Mouse (Mus musculus): ENCODE data around the gene Nipal4.
"Not testable (repeated sequence)": the region's sequence is repeated elsewhere in the genome, so short reads cannot be mapped to it uniquely, and the experiment has no call there.

Nipal4 gene

GRCm38 (mm10) chr11:46165866-46166585, at the start of gene Nipal4:
Gene Nipal4 (minus strand): TSS chr11:46166508.
- peak; percentile 14 to 23 for DNase-seq

- DNase-seq: peak; percentile 59 to 74
Observed at GRCm38 (mm10) chr11:46215354-46215753, 49.0 kb upstream of the Nipal4 start.

GRCm38 (mm10) chr11:46214368-46215230, 48.3 kb upstream of the Nipal4 start:
- DNase-seq: no peak

- DNase-seq: no peak
Observed at GRCm38 (mm10) chr11:46213844-46214243, 47.5 kb upstream of the Nipal4 start.

- DNase-seq: no peak
Observed at GRCm38 (mm10) chr11:46211858-46212257, 45.5 kb upstream of the Nipal4 start.

- no peak for DNase-seq
Observed at GRCm38 (mm10) chr11:46209884-46210283, 43.6 kb upstream of the Nipal4 start.

- DNase-seq: no peak
Observed at GRCm38 (mm10) chr11:46205639-46206409, 39.5 kb upstream of the Nipal4 start.

- no peak for DNase-seq
Observed at GRCm38 (mm10) chr11:46204841-46205240, 38.5 kb upstream of the Nipal4 start.

GRCm38 (mm10) chr11:46202547-46202887, 36.2 kb upstream of the Nipal4 start:
- no peak for DNase-seq

- DNase-seq: no peak
Observed at GRCm38 (mm10) chr11:46201636-46202546, 35.6 kb upstream of the Nipal4 start.

- DNase-seq: peak; percentile 51 to 55
Observed at GRCm38 (mm10) chr11:46200664-46201063, 34.4 kb upstream of the Nipal4 start.

GRCm38 (mm10) chr11:46194175-46194574, 27.9 kb upstream of the Nipal4 start:
- no peak for DNase-seq

GRCm38 (mm10) chr11:46188283-46188682, 22.0 kb upstream of the Nipal4 start:
- no peak for DNase-seq

GRCm38 (mm10) chr11:46185486-46185885, 19.2 kb upstream of the Nipal4 start:
- peak; percentile 34 to 43 for DNase-seq

- no peak for DNase-seq
Observed at GRCm38 (mm10) chr11:46184946-46185345, 18.6 kb upstream of the Nipal4 start.

- not testable (repeated sequence) for DNase-seq
Observed at GRCm38 (mm10) chr11:46182031-46182430, 15.7 kb upstream of the Nipal4 start.

- DNase-seq: no peak
Observed at GRCm38 (mm10) chr11:46177246-46178043, 11.1 kb upstream of the Nipal4 start.

GRCm38 (mm10) chr11:46176155-46176554, 9.8 kb upstream of the Nipal4 start:
- no peak for DNase-seq

GRCm38 (mm10) chr11:46172128-46172527, 5.8 kb upstream of the Nipal4 start:
- DNase-seq: no peak

- DNase-seq: no peak
Observed at GRCm38 (mm10) chr11:46169908-46170307, 3.6 kb upstream of the Nipal4 start.

GRCm38 (mm10) chr11:46168506-46168905, 2.2 kb upstream of the Nipal4 start:
- DNase-seq: no peak

Data from cerebellum, postnatal 25 days (tissue).